Mouse (Mus musculus) kidney, embryonic 16.5 days (tissue): Measurements from ENCODE around the gene Neu1. TPM values are rescaled to one million over a fixed set of nuclear protein-coding genes. Genes with fewer than 3 reads are reported as not detected.
"Not testable (repeated sequence)": the region's sequence is repeated elsewhere in the genome, so short reads cannot be mapped to it uniquely, and the experiment has no call there.

Experiments
- ATAC-seq: fragments of 200-750 bp; cut with Nextera tagmentation; 2 replicates; pipeline ENCODE4 v1.8.0; 2017; ENCODE audit warnings: moderate TSS enrichment; ENCODE audit not compliant: low FRiP score, low TSS enrichment
- H3K27ac ChIP-seq: fragments of 300-500 bp; sonication (generic); 2 replicates; pipeline ENCODE4 v1.5.1; 2014; ENCODE audit warnings: low read length
- H3K27me3 ChIP-seq: fragments of 300-500 bp; sonication (generic); 2 replicates; pipeline ENCODE4 v1.6.1; 2014; ENCODE audit warnings: low read length, control low read depth, mixed read lengths; ENCODE audit not compliant: insufficient read depth
- H3K36me3 ChIP-seq: fragments of 300-500 bp; sonication (generic); 2 replicates; pipeline ENCODE4 v1.6.1; 2014; ENCODE audit warnings: low read length, control low read depth, mixed read lengths; ENCODE audit not compliant: insufficient read depth
- H3K4me1 ChIP-seq: fragments of 300-500 bp; sonication (generic); 2 replicates; pipeline ENCODE4 v1.6.1; 2014; ENCODE audit warnings: low read length, control low read depth, mixed read lengths; ENCODE audit not compliant: insufficient read depth
- H3K4me2 ChIP-seq: fragments of 300-500 bp; sonication (generic); replicated peaks from 2 replicates; pipeline ENCODE4 v1.6.1; 2014; ENCODE audit warnings: low read depth, low read length
- H3K4me3 ChIP-seq: fragments of 300-500 bp; sonication (generic); 2 replicates; pipeline ENCODE4 v1.5.1; 2014; ENCODE audit warnings: mild to moderate bottlenecking, low read length
- H3K9ac ChIP-seq: fragments of 300-500 bp; sonication (generic); replicated peaks from 2 replicates; pipeline ENCODE4 v1.6.1; 2014; ENCODE audit warnings: low read length
- H3K9me3 ChIP-seq: fragments of 300-500 bp; sonication (generic); 2 replicates; pipeline ENCODE4 v1.6.1; 2016; ENCODE audit warnings: low read length, control low read depth
- WGBS: fragments of 180-500 bp; shearing (Covaris S2); extraction: QIAGEN DNeasy Blood & Tissue Kit; methylation state at CpG from one replicate; pipeline ENCODE4 v1.1.7; 2014; 5-methylcytosine and 5-hydroxymethylcytosine counted together
- polyA plus RNA-seq: library from polyadenylated mRNA; unstranded; fragments of >200 nt; fragmentation: Nextera tagmentation; extraction: Ambion mirVana; gene quantifications from 2 replicates; pipeline ENCODE4 v1.2.1, GENCODE M21; 2015

Neu1 gene
- polyA plus RNA-seq, 1 experiment from 2014 or later, result 54.1 TPM

GRCm38 (mm10) chr17:34943128-34943815 is 12.2 kb downstream of the Neu1 start:
- ATAC-seq, result no peak

GRCm38 (mm10) chr17:34944362-34944761 is 13.3 kb downstream of the Neu1 start:
- Histone ChIP-seq H3K9me3 (no peaks in the 10 kb centered on the region), H3K4me2 (no peak overlapping the region), H3K27me3 (no peaks in the 10 kb centered on the region), H3K4me3 (no peak overlapping the region), H3K9ac (no peak overlapping the region), H3K4me1 (peaks cover 3% of the 10 kb centered on the region; the same call in 1 of the 2 replicates), H3K36me3 (peaks cover 3% of the 10 kb centered on the region; the same call in 1 of the 2 replicates), H3K27ac (no peak overlapping the region)
- ATAC-seq, result no peak

More at GRCm38 (mm10) chr17:34943128-34943815, 12.2 kb downstream of the Neu1 start:
- H3K9ac ChIP-seq, result no peak overlapping the region
- no peaks in the 10 kb centered on the region for H3K36me3 ChIP-seq
- H3K9me3 ChIP-seq, result no peaks in the 10 kb centered on the region
- no peaks in the 10 kb centered on the region for H3K27me3 ChIP-seq
- no peak overlapping the region for H3K27ac ChIP-seq
- H3K4me3 ChIP-seq, result no peak overlapping the region
- H3K4me1 ChIP-seq, result peaks cover 3% of the 10 kb centered on the region; the same call in 1 of the 2 replicates
- WGBS, result 85% methylated on average over 4 of the region's 4 CpGs
- no peak overlapping the region for H3K4me2 ChIP-seq

GRCm38 (mm10) chr17:34946486-34947140 is 15.6 kb downstream of the Neu1 start:
- Histone ChIP-seq H3K9me3 (no peaks in the 10 kb centered on the region), H3K4me1 (peaks cover 11% of the 10 kb centered on the region), H3K36me3 (peaks cover 21% of the 10 kb centered on the region), H3K27me3 (no peaks in the 10 kb centered on the region), H3K9ac (no peak overlapping the region), H3K4me2 (no peak overlapping the region), H3K4me3 (no peak overlapping the region), H3K27ac (peak overlapping the region; percentile 45; the same call in 1 of the 2 replicates)
- WGBS, result 76% methylated on average over 5 of the region's 5 CpGs
- 0 out of 2 replicates have a peak, but pooled peaks have one; percentile 27 for ATAC-seq

GRCm38 (mm10) chr17:34947606-34948005 is 16.6 kb downstream of the Neu1 start:
- Histone ChIP-seq H3K27me3 (no peaks in the 10 kb centered on the region), H3K27ac (no peak overlapping the region; the same call in 1 of the 2 replicates), H3K4me2 (no peak overlapping the region), H3K9ac (no peak overlapping the region), H3K36me3 (peaks cover 21% of the 10 kb centered on the region), H3K4me3 (no peak overlapping the region), H3K9me3 (no peaks in the 10 kb centered on the region), H3K4me1 (peaks cover 9% of the 10 kb centered on the region)
- ATAC-seq, result no peak
- WGBS, result 23% methylated on average over 8 of the region's 8 CpGs

GRCm38 (mm10) chr17:34948721-34949552 is 17.9 kb downstream of the Neu1 start:
- WGBS, result 57% methylated on average over 9 of the region's 9 CpGs
- H3K4me2 ChIP-seq, H3K4me1 ChIP-seq, H3K9me3 ChIP-seq, H3K4me3 ChIP-seq, ATAC-seq, H3K9ac ChIP-seq, H3K27me3 ChIP-seq: not testable (repeated sequence)
- peaks cover 21% of the 10 kb centered on the region for H3K36me3 ChIP-seq
- H3K27ac ChIP-seq, result peak overlapping the region; percentile 69

- ATAC-seq, result 0 out of 2 replicates have a peak, but pooled peaks have one; percentile 12
- WGBS, result 46% methylated on average over 4 of the region's 4 CpGs
- Histone ChIP-seq H3K27me3 (no peaks in the 10 kb centered on the region), H3K4me3 (no peak overlapping the region), H3K9me3 (no peaks in the 10 kb centered on the region), H3K4me1 (peaks cover 9% of the 10 kb centered on the region), H3K36me3 (peaks cover 21% of the 10 kb centered on the region), H3K27ac (no peak overlapping the region), H3K4me2 (no peak overlapping the region), H3K9ac (0 out of 2 replicates have a peak overlapping the region, but pooled peaks have one; percentile 15)
Measured at GRCm38 (mm10) chr17:34949553-34949969, 18.5 kb downstream of the Neu1 start.

- Histone ChIP-seq H3K36me3 (peaks cover 21% of the 10 kb centered on the region), H3K4me2 (peak overlapping the region; percentile 71), H3K9ac (peak overlapping the region; percentile 96), H3K4me3 (peak overlapping the region; percentile 88), H3K27me3 (no peaks in the 10 kb centered on the region), H3K27ac (peak overlapping the region; percentile 89), H3K4me1 (peaks cover 9% of the 10 kb centered on the region), H3K9me3 (no peaks in the 10 kb centered on the region)
- 16% methylated on average over 10 of the region's 10 CpGs for WGBS
- ATAC-seq, result no peak
Measured at GRCm38 (mm10) chr17:34950514-34951455, 19.7 kb downstream of the Neu1 start.

GRCm38 (mm10) chr17:34951636-34952377 is 20.8 kb downstream of the Neu1 start:
- peak overlapping the region; percentile 89 for H3K27ac ChIP-seq
- peaks cover 21% of the 10 kb centered on the region for H3K36me3 ChIP-seq
- H3K4me1 ChIP-seq, result peaks cover 9% of the 10 kb centered on the region
- H3K9ac ChIP-seq, result peak overlapping the region; percentile 96
- H3K27me3 ChIP-seq, result no peaks in the 10 kb centered on the region
- peak; percentile 24; the same call in 1 of the 2 replicates for ATAC-seq
- peak overlapping the region; percentile 88 for H3K4me3 ChIP-seq
- no peaks in the 10 kb centered on the region for H3K9me3 ChIP-seq
- under 1% methylated on average over 29 of the region's 29 CpGs for WGBS
- H3K4me2 ChIP-seq, result peak overlapping the region; percentile 71
